Comparison of ENCODE assay signal across 9 mouse cellular contexts in genomic region chr11:24100449-24101070, GRCm38 (mm10). TPM values are rescaled to one million over a fixed set of nuclear protein-coding genes. Genes with fewer than 3 reads are reported as not detected.
DNase-seq lines count a peak whose midpoint lies in the region; ATAC-seq and TF ChIP-seq lines count a peak whose summit lies in the region.
"Had no signal": no experiment of that assay in that cellular context is flagged by ENCODE, and none has a peak within 500 bp of the region (broad histone marks: within the 10 kb centered on the region; RNA-seq: fewer than 3 reads in every experiment).

No protein-coding gene starts in this region.

- no peak for TF ChIP-seq POLR2A in heart, adult 2 months (IDR thresholded peaks at IDR 0.05; ENCODE audit: insufficient read depth, low read depth, low read length)
- no peak for TF ChIP-seq POLR2A in MEL (IDR thresholded peaks at IDR 0.05; ENCODE audit: control insufficient read depth in 1 of 2, insufficient read depth in 1 of 2, low read depth in 1 of 2, low read length in 2 of 2, poor library complexity in 1 of 2)

- H3K27me3 ChIP-seq in heart, embryonic 13.5 days (replicated peaks) = no peaks in the 10 kb centered on the region
- no peaks in the 10 kb centered on the region for H3K27me3 ChIP-seq in heart, adult 2 months (ENCODE audit: control insufficient read depth, insufficient read depth, low read length)
- no peaks in the 10 kb centered on the region for H3K27me3 ChIP-seq in MEL (ENCODE audit: control insufficient read depth in 1 of 2, insufficient read depth in 2 of 2, low read length in 2 of 2)
- H3K27me3 ChIP-seq in forebrain, embryonic 15.5 days = no peaks in the 10 kb centered on the region
- no peaks in the 10 kb centered on the region for H3K27me3 ChIP-seq in liver, embryonic 13.5 days

- ATAC-seq in heart, embryonic 13.5 days (ENCODE audit: extremely low read depth, insufficient number of reproducible peaks, low FRiP score, low TSS enrichment) = no peak
- ATAC-seq in forebrain, embryonic 15.5 days (replicated peaks) = 0 out of 2 replicates have a peak, but pooled peaks have one; percentile 23
- peak; percentile 81 for ATAC-seq in liver, embryonic 13.5 days (ENCODE audit: low read depth)

- H3K9ac ChIP-seq in heart, embryonic 13.5 days = no peak overlapping the region
- no peak overlapping the region for H3K9ac ChIP-seq in heart, adult 2 months (ENCODE audit: low read depth, low read length)
- H3K9ac ChIP-seq in MEL (ENCODE audit: control insufficient read depth, low read depth, low read length, poor library complexity, severe bottlenecking) = peak overlapping the region; percentile 50
- peak overlapping the region; percentile 32; the same call in 1 of the 2 replicates for H3K9ac ChIP-seq in forebrain, embryonic 15.5 days (replicated peaks)
- peak overlapping the region; percentile 56 for H3K9ac ChIP-seq in liver, embryonic 13.5 days

- WGBS in heart, embryonic 13.5 days = 41% methylated on average over 4 of the region's 4 CpGs
- 66% methylated on average over 4 of the region's 4 CpGs for WGBS in heart, adult 2 months
- WGBS in forebrain, embryonic 15.5 days = 39% methylated on average over 4 of the region's 4 CpGs
- 22% methylated on average over 4 of the region's 4 CpGs for WGBS in liver, embryonic 13.5 days (ENCODE audit: insufficient replicate concordance)

- no peak for TF ChIP-seq CTCF in heart, adult 2 months (IDR thresholded peaks at IDR 0.05)
- no peak for TF ChIP-seq CTCF in MEL (IDR thresholded peaks at IDR 0.05 in 2 of 3, conservative IDR thresholded peaks at IDR 0.05 in 1 of 3; ENCODE audit: control insufficient read depth in 1 of 3, insufficient read depth in 1 of 3, low read depth in 2 of 3, low read length in 3 of 3, poor library complexity in 1 of 3, severe bottlenecking in 1 of 3)
- TF ChIP-seq CTCF in gastrocnemius, adult 2 months (IDR thresholded peaks at IDR 0.05) = no peak

- no peaks in the 10 kb centered on the region for H3K79me2 ChIP-seq in heart, adult 2 months (replicated peaks; ENCODE audit: control insufficient read depth, insufficient read depth, low read length)
- peaks cover 85% of the 10 kb centered on the region for H3K79me2 ChIP-seq in MEL (ENCODE audit: control insufficient read depth, insufficient read depth, low read length, poor library complexity)

- no peaks in the 10 kb centered on the region for H3K36me3 ChIP-seq in heart, embryonic 13.5 days
- H3K36me3 ChIP-seq in heart, adult 2 months (ENCODE audit: control insufficient read depth, insufficient read depth, low read length) = no peaks in the 10 kb centered on the region
- H3K36me3 ChIP-seq in MEL (ENCODE audit: control insufficient read depth in 1 of 2, insufficient read depth in 2 of 2, low read length in 2 of 2) = peaks cover 43 to 81% of the 10 kb centered on the region in 2 experiments
- H3K36me3 ChIP-seq in forebrain, embryonic 15.5 days = no peaks in the 10 kb centered on the region
- peaks cover 18% of the 10 kb centered on the region for H3K36me3 ChIP-seq in liver, embryonic 13.5 days

- no peaks in the 10 kb centered on the region for H3K9me3 ChIP-seq in heart, embryonic 13.5 days
- H3K9me3 ChIP-seq in MEL (replicated peaks; ENCODE audit: insufficient read depth, low read length) = no peaks in the 10 kb centered on the region
- no peaks in the 10 kb centered on the region for H3K9me3 ChIP-seq in forebrain, embryonic 15.5 days
- H3K9me3 ChIP-seq in liver, embryonic 13.5 days (replicated peaks) = no peaks in the 10 kb centered on the region

- TF ChIP-seq EP300 in heart, adult 2 months (IDR thresholded peaks at IDR 0.05; ENCODE audit: insufficient read depth, low read depth, low read length) = no peak
- peak; percentile 49 to 64 for TF ChIP-seq EP300 in MEL (IDR thresholded peaks at IDR 0.05; ENCODE audit: low read depth in 1 of 2, low read length in 2 of 2)

- intact Hi-C loops in heart, adult 2 months (cut with DNase I) = no loop called here
- intact Hi-C loops in gastrocnemius, postnatal 36 days (cut with DNase I) = no loop called here
- intact Hi-C loops in gastrocnemius, adult 2 months (cut with DNase I) = no loop called here

- TF ChIP-seq RAD21 in MEL (IDR thresholded peaks at IDR 0.05; ENCODE audit: low read depth, low read length) = no peak

- H3K4me1 ChIP-seq in heart, embryonic 13.5 days = peaks cover 74% of the 10 kb centered on the region
- H3K4me1 ChIP-seq in heart, adult 2 months (ENCODE audit: control insufficient read depth, insufficient read depth, low read length) = no peaks in the 10 kb centered on the region
- H3K4me1 ChIP-seq in MEL (ENCODE audit: control insufficient read depth in 1 of 2, insufficient read depth in 2 of 2, low read length in 2 of 2) = peaks cover 56 to 58% of the 10 kb centered on the region in 2 experiments
- peaks cover 89% of the 10 kb centered on the region for H3K4me1 ChIP-seq in forebrain, embryonic 15.5 days
- peaks cover 82% of the 10 kb centered on the region for H3K4me1 ChIP-seq in liver, embryonic 13.5 days (replicated peaks)

- no peak for DNase-seq in heart, adult 2 months
- DNase-seq in MEL (ENCODE audit: low read depth, low spot score) = peak; percentile 73
- peak; percentile 37 for DNase-seq in liver, embryonic 13.5 days
- DNase-seq in gastrocnemius, postnatal 36 days = no peak
- no peak for DNase-seq in gastrocnemius, adult 2 months
- DNase-seq in ovary, adult 18-20 months (ENCODE audit: low spot score) = no peak
- DNase-seq: adrenal gland, adult 2 months had no signal

- peak overlapping the region; percentile 44 for H3K4me2 ChIP-seq in heart, embryonic 13.5 days
- H3K4me2 ChIP-seq in forebrain, embryonic 15.5 days (replicated peaks) = peak overlapping the region; percentile 30
- peak overlapping the region; percentile 51 for H3K4me2 ChIP-seq in liver, embryonic 13.5 days

- H3K4me3 ChIP-seq in heart, embryonic 13.5 days = no peak overlapping the region
- no peak overlapping the region for H3K4me3 ChIP-seq in heart, adult 2 months
- H3K4me3 ChIP-seq in MEL (ENCODE audit: control insufficient read depth in 1 of 2, insufficient read depth in 1 of 2, low read depth in 2 of 2, low read length in 2 of 2) = 0 out of 4 replicates have a peak overlapping the region, but pooled peaks of 1 of the 2 experiments have one; percentile 10
- no peak overlapping the region for H3K4me3 ChIP-seq in forebrain, embryonic 15.5 days
- peak overlapping the region; percentile 25 for H3K4me3 ChIP-seq in liver, embryonic 13.5 days (replicated peaks)
- H3K4me3 ChIP-seq in gastrocnemius, adult 2 months = no peak overlapping the region

- peak overlapping the region; percentile 76 for H3K27ac ChIP-seq in heart, embryonic 13.5 days (replicated peaks)
- no peak overlapping the region for H3K27ac ChIP-seq in heart, adult 2 months
- peak overlapping the region; percentile 83 for H3K27ac ChIP-seq in MEL (ENCODE audit: control insufficient read depth, low read depth, low read length)
- H3K27ac ChIP-seq in forebrain, embryonic 15.5 days (replicated peaks) = peak overlapping the region; percentile 78
- peak overlapping the region; percentile 81 for H3K27ac ChIP-seq in liver, embryonic 13.5 days
- no peak overlapping the region for H3K27ac ChIP-seq in gastrocnemius, adult 2 months

TF ChIP-seq in MEL, 35 proteins besides CTCF, POLR2A, EP300 and RAD21 (continues in another document):
- TF ChIP-seq E2F4 (IDR thresholded peaks at IDR 0.05; ENCODE audit: borderline replicate concordance, low read depth, low read length) = no peak
- TF ChIP-seq MXI1 (IDR thresholded peaks at IDR 0.05; ENCODE audit: low read depth, low read length) = peak; percentile 60; the same call in 1 of the 2 replicates
- peak; percentile 77 for TF ChIP-seq ZNF384 (IDR thresholded peaks at IDR 0.05; ENCODE audit: low read depth, low read length)
- 0 out of 2 replicates have a peak, but pooled peaks have one; percentile 28 for TF ChIP-seq ZKSCAN1 (IDR thresholded peaks at IDR 0.05; ENCODE audit: low read depth, low read length)
- no peak for TF ChIP-seq BHLHE40 (IDR thresholded peaks at IDR 0.05; ENCODE audit: borderline replicate concordance, low read depth, low read length)
- 0 out of 2 replicates have a peak, but pooled peaks have one; percentile 22 for TF ChIP-seq CHD1 (IDR thresholded peaks at IDR 0.05; ENCODE audit: low read depth, low read length)
- peak; percentile 63; the same call in 1 of the 2 replicates for TF ChIP-seq TCF12 (IDR thresholded peaks at IDR 0.05; ENCODE audit: low read depth, low read length)
- no peak for TF ChIP-seq TAL1 (IDR thresholded peaks at IDR 0.05; ENCODE audit: low read length)
- no peak for TF ChIP-seq MYC (IDR thresholded peaks at IDR 0.05; ENCODE audit: low read depth, low read length)
- TF ChIP-seq ETS1 (IDR thresholded peaks at IDR 0.05; ENCODE audit: low read depth, low read length) = peak; percentile 71
- TF ChIP-seq MAX (IDR thresholded peaks at IDR 0.05; ENCODE audit: low read length) = 0 out of 2 replicates have a peak, but pooled peaks have one; percentile 43
- TF ChIP-seq SIN3A (IDR thresholded peaks at IDR 0.05; ENCODE audit: low read length) = peak; percentile 67; the same call in 1 of the 2 replicates
- no peak for TF ChIP-seq ELF1 (IDR thresholded peaks at IDR 0.05; ENCODE audit: low read depth, low read length)
- no peak for TF ChIP-seq MAZ (IDR thresholded peaks at IDR 0.05; ENCODE audit: low read depth, low read length)

RNA-seq across cellular contexts. Expression of gene Bcl11a, which starts 22.7 kb away (rescaled TPM):
- 15.3 and 15.9 TPM in 2 replicates for polyA plus RNA-seq in heart, embryonic 13.5 days (2015; fragmentation: Nextera tagmentation; extraction: Ambion mirVana)
- 1 to 10 TPM; 2.4 to 4.2 TPM for total RNA-seq in heart, adult 2 months (2021)
- 1.1 and 1.7 TPM in 2 replicates for polyA plus RNA-seq in heart, adult 2 months (2012; rRNA removed)
- total RNA-seq in MEL (2012; rRNA removed) = 37.0 and 43.8 TPM in 2 replicates
- 100 to 1,000 TPM in 1 of 2 experiments, 10 to 100 TPM in 1; 83.8 to 112 TPM for polyA plus RNA-seq in MEL (2012; ENCODE audit: insufficient read depth in 1 of 2, insufficient read length in 2 of 2, low read depth in 1 of 2, low replicate concordance in 2 of 2, missing spikeins in 1 of 2)
- polyA plus RNA-seq in forebrain, embryonic 15.5 days (2015; fragmentation: Nextera tagmentation; extraction: Ambion mirVana) = 204 and 215 TPM in 2 replicates
- 37.9 and 45.0 TPM in 2 replicates for polyA plus RNA-seq in liver, embryonic 13.5 days (2015; fragmentation: Nextera tagmentation; extraction: Ambion mirVana)
- under 1 TPM; 0.05 to 0.07 TPM for total RNA-seq in gastrocnemius, postnatal 36 days (2021)
- total RNA-seq in gastrocnemius, adult 2 months (2021) = not detected

RNA-seq across cellular contexts. Expression of gene A830031A19Rik, which starts 25.7 kb away (rescaled TPM):
- polyA plus RNA-seq in heart, embryonic 13.5 days (2015; fragmentation: Nextera tagmentation; extraction: Ambion mirVana) = not detected in 2 replicates
- not detected for total RNA-seq in heart, adult 2 months (2021)
- not detected in 2 replicates for polyA plus RNA-seq in heart, adult 2 months (2012; rRNA removed)
- total RNA-seq in MEL (2012; rRNA removed) = not detected in 2 replicates
- polyA plus RNA-seq in MEL (2012; ENCODE audit: insufficient read depth in 1 of 2, insufficient read length in 2 of 2, low read depth in 1 of 2, low replicate concordance in 2 of 2, missing spikeins in 1 of 2) = not detected
- polyA plus RNA-seq in forebrain, embryonic 15.5 days (2015; fragmentation: Nextera tagmentation; extraction: Ambion mirVana) = 0.26 TPM in 1 of 2 replicates, not detected in the other
- not detected in 2 replicates for polyA plus RNA-seq in liver, embryonic 13.5 days (2015; fragmentation: Nextera tagmentation; extraction: Ambion mirVana)
- total RNA-seq in gastrocnemius, postnatal 36 days (2021) = not detected
- not detected for total RNA-seq in gastrocnemius, adult 2 months (2021)
- total RNA-seq: adrenal gland, adult 2 months had no signal
- polyA plus RNA-seq: adrenal gland, adult 2 months had no signal

Comparison
In these comparisons a context has a peak if more than half of its experiments do, and no peak if none do; other contexts are left out.
1. H3K27ac ChIP-seq: peak in heart, embryonic 13.5 days (single experiment), MEL (single experiment), forebrain, embryonic 15.5 days (single experiment) and liver, embryonic 13.5 days (single experiment); none in heart, adult 2 months (single experiment) and gastrocnemius, adult 2 months (single experiment).
2. H3K9ac ChIP-seq: peak in MEL (single experiment), forebrain, embryonic 15.5 days (single experiment) and liver, embryonic 13.5 days (single experiment); none in heart, embryonic 13.5 days (single experiment) and heart, adult 2 months (single experiment).
3. DNase-seq: peak in MEL (single experiment) and liver, embryonic 13.5 days (single experiment); none in heart, adult 2 months (0 of 2), gastrocnemius, postnatal 36 days (0 of 2), gastrocnemius, adult 2 months (single experiment) and ovary, adult 18-20 months (single experiment).
4. Peak in every context shown above with its lines, with median percentiles within 50 percentile points of each other: H3K4me2 ChIP-seq.